Mouse (Mus musculus) spleen, postnatal 4 days (tissue): ENCODE data around the gene Sppl3.
"Not testable (repeated sequence)": the region's sequence is repeated elsewhere in the genome, so short reads cannot be mapped to it uniquely, and the experiment has no call there.

Source experiments
- DNase-seq, 2 experiments: peaks; one replicate each; pipeline ENCODE4 v3.0.0; 2022; ENCODE audit warnings: low spot score in 2 of 2

Sppl3 gene

DNA sequence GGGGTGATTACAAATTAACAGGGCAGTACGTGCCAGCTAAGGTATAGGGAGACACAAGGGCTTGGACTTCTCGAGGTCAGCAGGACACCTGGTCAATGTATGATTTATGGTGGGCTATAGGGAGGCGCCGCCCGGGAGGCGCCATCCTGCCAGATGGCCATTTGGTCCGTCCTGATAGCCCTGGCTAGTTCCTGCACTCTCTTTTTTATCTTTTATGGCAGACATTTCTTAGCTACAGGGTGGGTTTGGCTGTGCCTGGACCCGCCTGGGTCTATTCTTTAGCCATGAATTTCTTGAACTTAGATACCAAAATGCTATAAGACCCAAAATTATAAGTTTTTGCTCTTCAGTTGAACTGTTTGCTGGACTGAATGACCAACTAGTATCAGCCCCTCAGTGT lies 62.4 kb downstream of the Sppl3 start:
- peak in 1 of 2 experiments; percentile 33 for DNase-seq

DNA sequence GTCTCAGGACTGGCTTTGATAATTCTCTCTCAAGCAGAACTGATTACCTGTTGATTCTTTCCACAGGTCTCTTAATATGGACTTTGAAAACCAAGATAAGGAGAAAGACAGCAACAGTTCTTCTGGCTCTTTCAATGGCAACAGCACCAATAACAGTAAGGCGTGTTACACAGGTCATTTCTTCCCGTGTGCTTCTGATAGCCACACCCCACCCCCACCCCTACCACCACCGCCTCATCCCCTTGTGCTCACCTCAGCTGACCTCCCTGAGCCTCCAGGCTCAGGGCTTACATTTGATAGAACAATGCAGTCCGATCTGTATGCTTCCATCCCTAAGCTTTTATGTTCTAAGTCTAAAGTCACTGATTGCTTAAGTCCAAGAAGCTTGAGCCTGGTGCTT lies 63.8 kb downstream of the Sppl3 start:
- DNase-seq: no peak

DNA sequence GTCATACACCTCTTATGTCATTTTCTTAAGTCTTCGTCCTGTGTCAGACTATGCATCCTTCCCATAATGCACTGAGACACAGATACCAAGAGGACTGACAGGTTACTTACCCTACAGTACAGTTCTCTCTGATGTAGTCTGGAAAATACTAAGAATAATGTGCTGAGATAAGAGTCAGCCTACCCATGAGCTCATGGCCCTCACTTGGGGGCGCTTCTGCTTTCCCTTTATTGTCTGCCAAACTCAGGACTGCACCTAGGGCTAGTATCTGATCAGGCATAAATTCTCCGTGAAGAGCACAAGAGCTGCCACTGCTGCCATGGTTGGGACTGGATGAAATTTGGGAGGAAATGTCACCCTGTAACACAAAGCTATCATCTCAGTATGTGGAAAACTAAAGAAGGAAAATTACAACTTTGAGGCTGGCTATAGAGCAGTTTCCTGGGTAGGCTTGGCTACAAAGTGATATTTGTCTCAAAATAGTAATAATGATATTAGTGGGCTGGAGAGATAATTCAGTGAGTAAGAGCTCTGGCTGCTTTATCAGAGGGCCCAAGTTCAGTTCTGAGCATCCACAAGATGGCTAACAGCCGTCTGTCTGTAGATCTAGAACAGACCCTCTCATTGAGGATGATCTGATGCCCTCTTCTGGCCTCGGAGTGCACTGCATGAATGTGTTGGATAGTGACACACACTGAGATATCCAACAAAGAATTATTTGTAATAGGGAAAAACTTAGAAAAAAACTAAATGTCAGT lies 65.4 kb downstream of the Sppl3 start:
- DNase-seq: peak; percentile 84 to 90

DNA sequence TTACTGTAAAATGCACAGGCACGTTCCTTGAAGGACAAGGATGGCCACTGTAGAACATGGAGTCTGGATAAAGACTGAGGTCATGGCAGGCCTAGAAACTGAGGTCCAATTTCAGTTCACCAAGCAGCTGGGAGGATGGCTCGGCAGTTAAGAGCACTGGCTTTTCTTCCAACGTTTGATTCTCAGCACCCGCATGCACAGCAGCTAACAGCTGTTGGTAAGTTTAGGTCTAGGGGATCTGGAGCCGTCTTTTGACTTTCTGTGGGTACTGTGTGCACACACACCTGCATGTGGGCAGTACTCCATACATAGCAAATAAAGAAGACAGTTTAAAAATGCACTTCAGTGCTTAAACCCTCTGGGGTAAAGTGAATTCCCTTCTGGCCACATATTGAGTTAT lies 70.7 kb downstream of the Sppl3 start:
- DNase-seq: no peak

DNA sequence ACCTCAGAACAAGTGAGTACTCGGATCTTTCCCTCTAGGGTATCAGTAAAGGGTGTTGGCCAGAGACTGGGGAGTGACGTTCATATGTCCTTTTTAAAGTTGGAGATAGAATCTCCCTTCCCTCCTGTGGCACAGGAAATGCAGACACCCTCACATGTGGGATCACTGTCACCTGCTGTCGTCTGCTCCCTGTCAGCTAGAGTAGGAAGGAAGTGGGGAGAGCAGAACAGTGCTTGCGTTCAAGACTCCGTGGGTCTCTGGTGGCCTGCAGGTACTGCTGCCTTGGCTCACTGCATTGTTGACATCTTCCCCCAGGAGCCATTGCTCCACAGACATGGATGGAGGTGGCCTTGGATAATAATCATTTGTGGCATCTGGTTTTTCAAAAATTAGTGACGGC lies 72.6 kb downstream of the Sppl3 start:
- DNase-seq: no peak

DNA sequence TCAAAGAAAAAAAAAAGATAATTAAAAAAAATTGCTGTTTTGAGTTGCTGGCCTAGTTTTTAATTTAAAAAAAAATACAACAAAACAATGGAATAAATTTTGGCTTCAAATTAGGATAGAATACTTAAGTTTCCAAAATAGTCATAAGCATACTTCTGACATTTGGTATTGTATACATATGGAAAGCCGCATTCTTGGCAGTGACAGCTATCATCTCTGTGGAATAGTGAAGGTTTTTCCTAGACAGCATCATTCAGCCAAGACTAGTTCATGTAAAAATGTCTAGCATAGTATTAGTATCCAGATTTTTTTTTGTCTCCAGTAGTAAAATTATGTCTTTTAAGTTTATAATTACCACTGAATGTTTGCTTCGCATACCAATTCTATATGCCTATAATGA lies 74.7 kb downstream of the Sppl3 start:
- DNase-seq: no peak

DNA sequence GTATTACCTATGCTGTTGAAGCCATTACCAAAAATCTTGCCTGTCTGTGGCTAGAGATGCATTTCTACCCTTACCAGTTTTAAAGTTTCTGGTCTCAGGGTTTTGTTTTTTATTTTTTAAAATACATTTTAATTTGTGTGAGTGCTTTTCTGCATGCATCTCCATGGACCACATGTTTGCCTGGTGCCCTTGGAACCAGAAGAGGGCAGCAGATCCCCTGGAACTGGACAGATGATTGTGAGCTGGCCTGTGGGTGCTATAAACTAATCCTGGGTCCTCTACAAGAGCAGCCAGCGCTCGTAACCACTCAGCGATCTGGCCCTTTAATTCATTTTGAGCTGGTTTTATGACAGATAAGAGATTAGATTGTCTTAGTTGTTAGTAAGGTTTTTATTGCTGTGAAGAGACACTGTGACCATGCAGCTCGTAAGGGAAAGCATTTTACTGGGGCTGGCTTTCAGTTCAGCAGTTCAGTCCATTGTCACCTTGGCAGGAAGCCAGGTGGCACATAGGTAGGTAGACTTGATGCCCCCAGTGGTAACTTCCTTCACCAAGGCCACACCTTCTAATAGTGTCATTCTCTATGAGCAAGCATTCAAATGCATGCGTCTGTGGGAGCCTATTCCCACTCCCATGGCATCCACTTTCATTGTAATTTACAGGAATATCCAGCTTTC lies 78.8 kb downstream of the Sppl3 start:
- DNase-seq: no peak

DNA sequence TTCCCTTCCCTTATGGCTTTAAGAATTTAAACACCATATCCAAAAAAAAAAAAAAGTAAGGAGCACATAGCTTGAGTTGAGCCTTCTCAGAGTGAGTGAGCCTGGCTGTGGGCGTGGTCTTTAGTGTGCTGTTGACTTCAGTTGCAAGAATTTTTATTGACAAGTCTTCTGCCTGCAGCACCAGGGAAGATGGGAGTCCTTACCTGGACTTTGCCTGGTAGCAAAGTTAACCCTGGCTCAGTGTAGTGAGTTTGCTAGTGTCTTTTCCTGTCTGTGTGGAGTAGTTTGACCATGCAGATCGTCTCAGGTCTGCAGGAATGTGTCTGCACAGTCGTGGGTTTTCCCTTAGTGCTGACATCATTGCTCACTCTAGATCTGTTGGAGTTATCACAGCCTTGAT lies 80.1 kb downstream of the Sppl3 start:
- DNase-seq: no peak

DNA sequence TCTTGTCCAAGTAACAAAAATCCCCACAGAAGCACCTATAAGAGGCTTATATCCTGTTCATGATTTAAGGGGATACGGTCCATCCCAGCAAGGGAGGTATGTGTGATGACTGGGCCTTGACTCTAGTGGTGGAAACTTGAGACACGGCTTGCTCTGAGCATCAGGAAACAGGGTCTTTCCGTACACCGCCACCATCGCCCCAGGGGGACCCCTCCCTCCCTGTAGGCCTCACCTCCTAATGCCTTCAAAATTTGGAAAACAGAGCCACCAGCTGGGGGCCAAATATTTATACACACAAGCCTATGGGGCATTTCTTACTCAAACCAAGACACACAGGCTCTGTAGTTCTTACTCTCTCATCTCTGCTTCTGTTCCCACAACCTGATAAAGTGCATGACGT lies 80.8 kb downstream of the Sppl3 start:
- DNase-seq: no peak

DNA sequence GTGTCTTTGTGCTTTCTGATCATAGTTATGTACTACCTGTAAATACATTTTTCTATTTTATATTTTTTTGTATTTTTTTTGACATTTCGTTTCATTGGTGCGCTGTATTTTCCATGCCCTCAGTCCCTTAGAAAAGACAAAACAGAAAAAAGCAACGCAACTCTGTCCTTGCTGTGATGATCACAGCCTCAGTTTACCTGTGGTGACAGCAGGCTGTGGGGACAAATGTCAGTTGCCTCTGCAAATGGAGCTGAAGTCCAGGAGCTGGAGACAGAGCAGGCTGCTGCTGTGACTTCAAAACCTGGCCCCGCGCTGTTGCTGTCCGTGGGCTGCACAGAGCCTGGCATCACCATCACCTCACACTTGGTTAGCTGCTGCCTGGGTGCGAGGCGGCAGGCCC lies 87.3 kb downstream of the Sppl3 start, which contains the start of gene Gm10401:
Gm10401 (minus strand) TSS at position 101 of the 400 bp plus-strand sequence.
- no peak for DNase-seq

DNA sequence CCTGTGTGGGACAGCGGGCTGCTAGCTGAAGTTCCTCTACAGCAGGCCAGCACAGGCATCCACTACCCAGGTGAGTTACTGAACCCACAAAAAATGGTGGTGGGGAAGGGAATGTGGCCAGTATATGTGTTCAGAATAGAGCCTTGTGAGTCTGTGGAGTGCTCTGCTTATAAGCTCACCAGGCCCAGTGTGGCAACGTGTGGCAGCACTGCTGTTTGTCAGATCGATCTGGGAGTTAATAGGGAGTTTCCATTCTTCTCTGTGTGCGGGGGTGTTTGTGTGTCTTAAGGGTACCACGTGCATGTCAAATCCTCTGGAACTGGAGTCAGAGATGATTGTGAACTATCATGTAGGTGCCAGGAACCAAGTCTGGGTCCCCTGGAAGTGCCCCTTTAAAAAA lies 88.6 kb downstream of the Sppl3 start:
- no peak for DNase-seq

DNA sequence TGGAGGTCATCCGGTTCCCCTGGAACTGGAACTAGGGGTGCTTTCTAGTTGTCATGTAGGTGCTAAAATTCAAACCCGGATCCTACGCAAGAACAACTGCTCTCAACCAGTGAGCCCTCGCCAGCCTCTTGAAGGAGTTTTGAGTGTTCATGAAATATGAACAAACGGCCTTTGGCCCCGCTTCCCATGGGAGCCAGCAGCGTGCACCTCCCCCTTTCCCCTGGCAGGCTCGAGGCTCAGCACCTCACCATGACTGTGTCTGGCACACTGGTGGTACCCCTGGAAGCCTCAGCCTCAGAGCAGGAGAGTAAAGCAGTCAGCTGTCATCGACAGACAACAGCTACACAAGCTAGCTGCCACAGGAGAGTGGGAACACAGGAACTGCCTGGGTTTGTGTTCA lies 89.1 kb downstream of the Sppl3 start:
- DNase-seq: no peak

DNA sequence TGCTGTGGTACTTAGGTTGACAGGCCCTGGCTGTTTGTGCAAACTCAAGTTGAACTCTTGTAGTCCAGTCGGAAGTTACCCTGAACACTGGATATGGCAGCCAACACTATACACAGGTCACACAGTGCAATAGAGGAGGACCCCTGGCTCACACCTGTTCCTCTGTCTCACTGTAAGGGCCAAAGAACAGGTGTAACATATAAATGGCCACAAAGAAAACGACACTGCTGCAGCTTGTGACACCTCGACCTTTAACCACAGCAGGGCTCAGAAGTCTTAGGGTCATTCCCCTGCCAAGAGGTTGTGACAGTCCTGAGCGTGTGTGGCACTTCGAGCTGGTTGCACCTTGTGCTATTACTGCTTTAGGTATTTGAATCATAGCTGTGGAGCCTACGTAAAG lies 89.5 kb downstream of the Sppl3 start:
- DNase-seq: no peak

DNA sequence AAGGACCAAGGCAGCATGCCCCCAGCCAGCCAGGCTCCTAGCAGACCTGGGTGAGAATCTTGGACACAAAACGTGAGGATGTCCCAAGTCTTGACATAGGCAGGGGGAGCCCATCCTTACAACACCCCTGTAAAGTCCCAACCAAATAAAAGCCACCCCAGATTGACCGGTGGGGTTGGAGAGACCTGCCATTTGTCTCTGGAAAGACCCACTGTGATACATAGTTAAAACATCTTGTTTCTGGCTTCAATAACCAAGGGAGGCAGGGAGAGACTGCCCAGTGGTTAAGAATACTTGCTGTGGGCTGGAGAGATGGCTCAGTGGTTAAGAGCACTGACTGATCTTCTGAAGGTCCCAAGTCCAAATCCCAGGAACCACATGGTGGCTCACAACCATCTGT lies 91.3 kb downstream of the Sppl3 start:
- no peak for DNase-seq

DNA sequence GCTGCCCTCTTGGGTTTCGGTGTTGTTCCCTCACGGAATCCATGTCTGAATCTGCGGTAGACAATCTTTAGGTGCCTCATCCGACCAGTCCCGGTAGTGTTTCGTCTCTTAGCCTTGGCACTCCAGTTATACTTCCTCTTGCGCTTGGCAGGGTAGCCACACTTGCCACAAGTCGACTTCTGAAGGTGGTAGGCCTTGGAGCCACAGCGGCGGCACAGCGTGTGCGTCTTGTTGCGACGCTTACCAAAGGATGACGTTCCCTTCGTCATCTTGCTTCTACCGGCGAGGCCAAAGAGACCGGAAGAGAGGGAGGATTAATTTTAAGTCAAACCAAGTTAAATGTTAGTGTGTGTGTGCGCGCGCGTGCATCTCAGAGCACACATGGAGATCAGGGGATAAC lies 92.3 kb downstream of the Sppl3 start:
- DNase-seq: not testable (repeated sequence)

DNA sequence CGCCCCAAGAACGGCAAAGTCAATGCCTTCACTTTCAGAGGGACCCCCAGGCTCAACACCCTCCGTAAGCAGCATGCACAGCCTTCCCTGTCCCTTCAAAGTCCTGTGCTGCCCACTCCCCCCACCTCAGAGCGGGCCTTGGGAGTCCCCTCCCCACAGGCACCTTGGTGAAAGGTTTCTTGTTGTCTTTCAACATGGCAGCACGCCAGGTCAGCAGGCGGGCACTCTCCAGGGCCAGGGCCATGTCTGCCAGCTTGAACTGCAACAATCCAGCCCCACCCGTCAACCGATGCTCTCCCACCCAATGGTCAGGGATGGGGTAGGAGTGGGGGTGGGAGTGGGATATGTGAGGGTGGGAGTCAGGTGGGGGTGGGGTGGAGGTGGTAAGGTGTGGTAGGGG lies 100.2 kb downstream of the Sppl3 start:
- DNase-seq: no peak

DNA sequence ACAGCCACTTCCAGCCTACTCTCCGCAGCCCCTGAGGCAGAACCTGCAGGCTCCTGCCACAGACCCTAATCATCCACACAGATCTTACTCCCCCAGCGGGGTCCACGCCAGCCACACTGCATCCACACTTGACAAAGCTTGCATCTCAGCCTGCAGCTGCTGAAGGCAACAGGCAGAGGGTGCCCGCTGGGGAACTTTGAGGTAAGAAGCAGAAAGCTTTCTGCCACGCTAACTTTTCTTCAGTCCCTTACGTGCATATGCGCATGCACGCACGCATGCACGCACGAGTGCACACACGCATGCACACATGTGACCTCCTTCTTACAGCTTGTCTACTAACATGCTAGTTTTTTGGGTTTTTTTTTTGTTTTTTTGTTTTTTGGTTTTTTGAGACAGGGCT lies 102.3 kb downstream of the Sppl3 start:
- DNase-seq: no peak

DNA sequence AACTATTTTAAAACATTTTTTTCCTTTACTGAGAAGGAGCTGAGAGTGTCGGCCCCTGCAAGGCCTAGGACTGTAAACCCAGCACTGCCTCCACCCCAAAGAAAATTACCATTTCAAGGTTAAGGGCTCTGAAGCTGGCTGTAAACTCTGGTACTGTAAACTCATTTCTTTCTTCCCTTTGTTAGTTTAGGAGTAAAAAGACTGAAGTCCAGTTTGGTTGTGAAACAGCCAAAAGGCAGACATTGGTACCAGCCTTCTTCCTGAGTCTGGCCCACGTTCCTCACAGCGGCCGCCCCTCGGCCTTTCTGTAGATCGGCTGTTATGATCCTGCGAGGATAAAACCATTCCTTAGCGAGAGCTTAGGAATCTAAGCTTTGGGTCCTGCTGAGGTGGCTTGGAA lies 103.6 kb downstream of the Sppl3 start:
- DNase-seq: no peak

DNA sequence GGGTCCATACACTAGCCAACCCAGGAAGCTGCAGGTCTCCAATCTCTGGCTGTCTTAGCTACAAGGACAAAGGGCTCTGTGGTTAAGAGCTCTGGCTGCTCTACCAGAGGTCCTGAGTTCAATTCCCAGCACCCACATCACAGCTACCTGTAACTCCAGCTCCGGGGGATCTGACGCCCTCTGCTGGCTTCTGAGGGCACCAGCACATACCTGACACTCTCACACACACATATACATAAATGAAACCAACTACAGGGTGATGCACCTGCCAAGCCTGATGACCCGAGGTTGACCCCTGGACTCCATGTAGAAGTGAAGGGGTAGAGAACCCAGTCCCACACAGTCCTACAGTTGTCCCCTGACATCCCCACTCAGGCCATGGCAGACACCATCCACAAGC lies 105.5 kb downstream of the Sppl3 start:
- DNase-seq: no peak

DNA sequence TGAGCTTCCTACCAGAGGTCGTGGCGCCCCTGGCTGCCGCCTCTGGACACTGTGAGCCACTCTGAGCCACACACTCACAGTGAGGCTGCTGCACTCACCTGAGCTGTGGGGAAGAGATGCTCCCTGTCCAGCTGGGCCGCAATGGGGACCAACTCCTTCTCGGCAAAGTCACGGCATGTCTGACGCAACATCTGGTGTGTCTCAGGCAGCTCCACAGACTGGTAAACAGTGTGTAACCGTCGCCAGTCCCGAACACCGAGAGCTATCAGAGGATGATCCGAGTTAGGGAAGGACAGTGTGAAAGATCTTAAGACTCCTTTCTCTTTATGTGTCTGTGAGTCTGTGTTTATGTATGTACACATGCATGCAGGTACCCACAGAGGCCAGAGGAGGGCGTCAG lies 106.5 kb downstream of the Sppl3 start:
- no peak for DNase-seq

DNA sequence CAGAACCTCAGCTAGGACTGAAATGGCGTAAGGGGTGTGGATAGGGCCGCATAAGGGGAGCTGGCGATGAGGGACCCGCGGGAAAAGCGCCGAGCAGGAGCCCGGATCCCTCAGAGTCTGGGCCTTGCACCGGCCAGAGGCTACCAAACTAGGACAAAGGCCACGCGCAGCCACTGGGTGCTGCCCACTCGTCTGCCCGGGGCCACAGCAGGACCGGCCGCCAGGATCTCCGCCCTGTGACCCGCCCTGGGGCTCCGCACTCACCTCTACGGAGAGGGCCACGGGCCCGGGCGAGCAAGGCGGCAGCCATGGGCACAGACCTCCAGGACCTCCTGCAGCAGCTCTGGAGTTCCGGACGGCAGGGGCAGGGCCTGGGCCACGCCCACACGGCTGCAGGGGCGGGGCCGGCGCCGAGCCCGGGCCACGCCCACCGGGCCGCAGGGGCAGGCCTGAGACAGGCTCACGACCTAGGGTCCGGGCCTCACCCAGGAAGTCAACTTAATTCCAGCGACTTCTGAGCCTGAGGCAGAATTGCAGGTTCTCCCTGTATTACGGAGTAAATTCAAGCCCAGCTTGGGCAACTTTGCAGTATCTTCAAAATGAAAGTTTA lies 108.1 kb downstream of the Sppl3 start, which contains the start of gene Acads:
Acads (minus strand) TSS at position 386 of the 610 bp plus-strand sequence.
- peak; percentile 89 to 93 for DNase-seq

DNA sequence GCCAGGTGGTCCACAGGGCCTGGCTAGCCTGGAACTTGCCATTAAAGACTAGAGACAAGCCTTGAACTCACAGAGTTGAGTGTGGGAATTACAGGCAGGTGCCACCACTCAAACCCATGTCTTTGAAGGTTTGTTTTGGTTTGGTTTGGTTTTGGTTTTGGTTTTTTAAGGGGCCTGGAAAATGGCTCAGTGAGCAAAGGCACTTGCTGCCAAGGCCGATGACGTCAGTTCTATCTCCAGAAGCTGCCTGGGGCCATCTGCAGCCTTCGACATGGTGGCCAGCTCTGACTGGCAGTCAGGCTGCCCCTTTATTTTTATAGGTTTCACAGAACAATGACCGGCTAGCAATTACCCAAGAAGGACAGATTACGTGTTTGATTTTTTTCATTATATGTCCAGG lies 110.0 kb downstream of the Sppl3 start:
- no peak for DNase-seq

DNA sequence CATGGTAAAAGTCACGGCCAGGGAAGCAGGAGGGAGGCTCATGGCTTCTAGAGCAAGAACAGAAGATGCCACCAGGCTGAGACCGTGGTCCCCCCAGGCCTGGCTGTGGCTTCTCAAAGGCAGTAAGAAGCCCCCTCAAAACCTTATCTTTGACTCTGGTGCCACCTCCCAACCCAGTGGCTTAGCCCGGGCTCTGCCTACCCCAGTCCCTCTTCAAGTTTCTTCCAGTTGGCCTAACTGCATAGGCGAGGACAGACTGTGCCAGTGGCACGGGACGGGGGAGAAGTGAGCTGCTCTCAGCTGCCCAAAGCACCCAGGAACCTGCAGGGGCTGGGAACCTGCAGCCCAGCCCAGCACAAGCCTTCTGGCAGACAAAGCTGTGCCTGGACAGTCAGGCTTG lies 113.8 kb downstream of the Sppl3 start:
- no peak for DNase-seq
